Mouse (Mus musculus) neural tube, embryonic 14.5 days (tissue): Measurements from ENCODE around the gene Jkamp. TPM values are rescaled to one million over a fixed set of nuclear protein-coding genes. Genes with fewer than 3 reads are reported as not detected.

Experiments
- ATAC-seq: fragments of 200-750 bp; cut with Nextera tagmentation; 2 replicates; pipeline ENCODE4 v1.8.0; 2017; ENCODE audit warnings: low read depth, mild to moderate bottlenecking, moderate TSS enrichment, moderate library complexity
- H3K27ac ChIP-seq: fragments of 300-500 bp; sonication (generic); 2 replicates; pipeline ENCODE4 v1.5.1; 2014; ENCODE audit warnings: low read depth, mild to moderate bottlenecking, control low read depth, low read length, moderate library complexity, mixed read lengths
- H3K27me3 ChIP-seq: fragments of 300-500 bp; sonication (generic); 2 replicates; pipeline ENCODE4 v1.6.1; 2014; ENCODE audit warnings: low read length; ENCODE audit not compliant: control insufficient read depth, insufficient read depth
- H3K36me3 ChIP-seq: fragments of 300-500 bp; sonication (generic); 2 replicates; pipeline ENCODE4 v1.6.1; 2014; ENCODE audit warnings: low read length, mixed read lengths; ENCODE audit not compliant: control insufficient read depth, insufficient read depth
- H3K4me1 ChIP-seq: fragments of 300-500 bp; sonication (generic); 2 replicates; pipeline ENCODE4 v1.6.1; 2014; ENCODE audit warnings: low read length; ENCODE audit not compliant: control insufficient read depth, insufficient read depth
- H3K4me2 ChIP-seq: fragments of 300-500 bp; sonication (generic); 2 replicates; pipeline ENCODE4 v1.6.1; 2014; ENCODE audit warnings: mild to moderate bottlenecking, low read depth, low read length, control low read depth
- H3K4me3 ChIP-seq: fragments of 300-500 bp; sonication (generic); 2 replicates; pipeline ENCODE4 v1.5.1; 2014; ENCODE audit warnings: low read depth, low read length, control low read depth, mixed read lengths
- H3K9ac ChIP-seq: fragments of 300-500 bp; sonication (generic); replicated peaks from 2 replicates; pipeline ENCODE4 v1.6.1; 2014; ENCODE audit warnings: low read depth, mild to moderate bottlenecking, control low read depth, low read length, mixed read lengths
- H3K9me3 ChIP-seq: fragments of 300-500 bp; sonication (generic); 2 replicates; pipeline ENCODE4 v1.6.1; 2016; ENCODE audit warnings: low read length; ENCODE audit not compliant: control insufficient read depth
- WGBS: fragments of 180-500 bp; shearing (Covaris S2); extraction: QIAGEN DNeasy Blood & Tissue Kit; methylation state at CpG from one replicate; pipeline ENCODE4 v1.1.7; 2014; 5-methylcytosine and 5-hydroxymethylcytosine counted together
- polyA plus RNA-seq: library from polyadenylated mRNA; unstranded; fragments of >200 nt; fragmentation: Nextera tagmentation; extraction: Ambion mirVana; gene quantifications from 2 replicates; pipeline ENCODE4 v1.2.1, GENCODE M21; 2014

Gene Jkamp
- polyA plus RNA-seq, 1 experiment from 2014 or later: 113 TPM

GRCm38 (mm10) chr12:72083265-72083664, 2.1 kb upstream of the Jkamp start:
- 82% methylated on average over 9 of the region's 9 CpGs for whole genome bisulfite sequencing
- no peak overlapping the region for H3K9ac ChIP-seq

DNA sequence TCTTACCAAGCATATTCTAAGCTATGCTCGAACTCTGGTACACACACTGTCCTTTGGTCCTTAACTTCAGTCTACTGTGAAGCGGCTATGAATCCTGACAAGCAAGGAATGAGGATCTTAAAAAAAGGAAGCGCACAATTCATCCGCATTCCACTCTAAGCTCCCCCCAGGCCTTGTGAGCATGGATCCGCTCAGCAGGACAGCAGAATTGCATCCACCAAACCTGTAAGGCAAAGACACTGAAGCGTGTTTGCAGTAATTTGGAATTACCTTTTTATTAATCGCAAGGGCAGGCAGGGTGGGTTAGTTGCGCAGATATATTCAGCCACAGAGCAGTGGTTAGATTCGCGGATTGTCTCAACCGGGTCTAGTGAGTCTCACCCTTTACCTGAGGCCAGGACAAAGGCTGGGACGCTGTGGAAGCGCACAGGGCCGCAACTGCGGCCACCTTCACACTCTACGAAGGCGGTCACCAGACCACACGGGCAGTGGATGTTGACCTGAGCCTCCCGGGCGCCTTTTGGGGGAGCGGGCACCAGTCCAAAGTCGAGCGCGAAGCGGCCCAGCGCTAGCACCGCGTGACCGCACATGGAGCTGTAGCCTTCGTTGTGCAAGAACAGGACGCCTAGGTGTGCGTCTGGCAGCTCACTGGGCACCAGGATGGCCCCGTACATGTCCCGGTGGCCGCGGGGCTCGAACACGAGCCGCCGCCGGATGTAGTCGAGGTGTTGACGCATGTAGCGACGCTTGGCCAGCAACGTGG, 947 bp upstream of the Jkamp start:
- Histone ChIP-seq H3K4me1 (peaks cover 21% of the 10 kb centered on the region), H3K9ac (peak overlapping the region; percentile 63), H3K27me3 (no peaks in the 10 kb centered on the region), H3K27ac (peak overlapping the region; percentile 82), H3K36me3 (no peaks in the 10 kb centered on the region), H3K4me2 (peak overlapping the region; percentile 85), H3K4me3 (peak overlapping the region; percentile 72), H3K9me3 (no peaks in the 10 kb centered on the region)
- peak; percentile 13; the same call in 1 of the 2 replicates for ATAC-seq
- 3% methylated on average over 46 of the region's 46 CpGs for WGBS

More at GRCm38 (mm10) chr12:72083265-72083664, 2.1 kb upstream of the Jkamp start:
- Histone ChIP-seq H3K4me1 (peaks cover 18% of the 10 kb centered on the region), H3K27me3 (no peaks in the 10 kb centered on the region), H3K27ac (no peak overlapping the region), H3K4me2 (no peak overlapping the region), H3K36me3 (no peaks in the 10 kb centered on the region), H3K9me3 (no peaks in the 10 kb centered on the region), H3K4me3 (no peak overlapping the region)
- ATAC-seq: no peak

DNA sequence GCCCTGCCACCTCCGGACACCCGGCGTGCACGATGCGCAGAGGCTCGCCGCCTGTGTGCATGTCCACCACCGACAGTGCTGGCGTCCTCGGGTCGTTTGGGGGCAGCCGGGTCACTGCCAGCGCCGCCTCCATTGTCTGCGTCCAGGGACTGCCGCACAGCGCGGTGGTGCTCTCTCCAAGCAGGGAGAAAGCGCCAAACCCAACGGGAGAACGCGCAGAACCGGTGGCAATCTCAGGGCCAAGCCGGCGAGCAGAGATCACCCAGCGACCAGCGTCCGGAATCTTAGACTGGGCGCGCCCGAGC, 413 bp upstream of the Jkamp start:
- H3K27ac ChIP-seq: peak overlapping the region; percentile 82
- H3K9ac ChIP-seq: peak overlapping the region; percentile 63
- H3K4me1 ChIP-seq: peaks cover 21% of the 10 kb centered on the region
- H3K27me3 ChIP-seq: no peaks in the 10 kb centered on the region
- WGBS: under 1% methylated on average over 31 of the region's 31 CpGs
- H3K4me3 ChIP-seq: peak overlapping the region; percentile 72
- no peak for ATAC-seq
- no peaks in the 10 kb centered on the region for H3K9me3 ChIP-seq
- H3K4me2 ChIP-seq: peak overlapping the region; percentile 85
- H3K36me3 ChIP-seq: no peaks in the 10 kb centered on the region

GRCm38 (mm10) chr12:72086166-72086825, 907 bp downstream of the Jkamp start:
- H3K4me2 ChIP-seq: peak overlapping the region; percentile 78
- under 1% methylated on average over 18 of the region's 18 CpGs for WGBS
- peaks cover 21% of the 10 kb centered on the region for H3K4me1 ChIP-seq

GRCm38 (mm10) chr12:72089802-72090201, 4.4 kb downstream of the Jkamp start:
- H3K4me3 ChIP-seq: no peak overlapping the region
- H3K4me1 ChIP-seq: peaks cover 17% of the 10 kb centered on the region
- peaks cover 28% of the 10 kb centered on the region for H3K36me3 ChIP-seq
- no peak for ATAC-seq
- no peak overlapping the region for H3K9ac ChIP-seq
- no peak overlapping the region for H3K27ac ChIP-seq
- H3K4me2 ChIP-seq: no peak overlapping the region
- 74% methylated on average over 4 of the region's 4 CpGs for WGBS
- H3K27me3 ChIP-seq: no peaks in the 10 kb centered on the region
- no peaks in the 10 kb centered on the region for H3K9me3 ChIP-seq

More at GRCm38 (mm10) chr12:72086166-72086825, 907 bp downstream of the Jkamp start:
- H3K27me3 ChIP-seq: no peaks in the 10 kb centered on the region
- H3K9me3 ChIP-seq: no peaks in the 10 kb centered on the region
- H3K9ac ChIP-seq: peak overlapping the region; percentile 88
- peak overlapping the region; percentile 72 for H3K4me3 ChIP-seq
- ATAC-seq: no peak
- no peaks in the 10 kb centered on the region for H3K36me3 ChIP-seq
- peak overlapping the region; percentile 97 for H3K27ac ChIP-seq

DNA sequence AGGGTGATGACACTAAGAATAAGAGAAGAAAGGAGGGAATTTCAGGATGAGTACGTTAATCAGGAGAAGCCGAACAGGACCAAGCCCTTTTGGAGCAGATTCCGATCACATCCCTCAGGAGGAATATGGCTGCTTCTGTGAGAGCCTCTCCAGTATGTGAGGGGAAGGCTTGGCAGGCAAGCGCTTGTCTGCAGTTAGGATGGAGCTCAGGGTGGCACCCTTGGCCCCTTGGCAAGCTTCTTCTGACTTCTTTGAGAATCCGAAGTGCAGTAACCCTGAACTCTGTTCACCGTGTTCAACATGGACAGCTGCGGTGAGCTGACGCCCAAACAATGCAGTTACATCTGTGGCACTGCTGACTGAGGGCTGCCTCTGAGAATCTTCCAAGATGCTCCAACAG, 11.6 kb downstream of the Jkamp start:
- Histone ChIP-seq H3K9me3 (no peaks in the 10 kb centered on the region), H3K4me1 (no peaks in the 10 kb centered on the region), H3K9ac (no peak overlapping the region), H3K36me3 (peaks cover 67% of the 10 kb centered on the region), H3K27me3 (no peaks in the 10 kb centered on the region), H3K4me3 (no peak overlapping the region), H3K27ac (no peak overlapping the region), H3K4me2 (no peak overlapping the region)
- ATAC-seq: no peak
- WGBS: 97% methylated on average over 8 of the region's 8 CpGs

DNA sequence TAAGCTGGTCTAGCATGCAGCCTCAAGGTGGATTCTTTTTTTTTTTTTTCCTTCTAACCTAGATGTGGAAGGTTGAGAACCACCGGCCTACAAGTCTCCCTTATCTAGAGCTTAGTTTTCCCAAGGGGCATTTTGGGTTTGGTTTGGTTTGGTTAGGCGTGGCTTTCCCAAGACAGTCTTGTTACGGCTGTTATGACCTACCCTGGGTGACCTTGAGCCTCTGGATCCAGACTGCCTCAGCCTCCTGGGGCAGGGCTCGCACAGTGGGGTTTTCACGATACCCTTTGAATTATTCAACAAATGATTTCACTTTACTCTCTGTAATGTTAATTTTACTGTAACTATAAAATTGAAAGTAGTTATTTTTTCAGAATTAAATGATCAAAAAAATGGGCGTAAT, 17.4 kb downstream of the Jkamp start:
- Histone ChIP-seq H3K9me3 (no peaks in the 10 kb centered on the region), H3K27me3 (no peaks in the 10 kb centered on the region), H3K4me2 (no peak overlapping the region), H3K27ac (no peak overlapping the region), H3K4me1 (no peaks in the 10 kb centered on the region), H3K36me3 (peaks cover 19% of the 10 kb centered on the region), H3K4me3 (no peak overlapping the region), H3K9ac (no peak overlapping the region)
- ATAC-seq: no peak
- WGBS: 80% methylated on average over 6 of the region's 6 CpGs

GRCm38 (mm10) chr12:72104027-72104426, 18.6 kb downstream of the Jkamp start:
- H3K4me2 ChIP-seq: no peak overlapping the region
- H3K36me3 ChIP-seq: peaks cover 13% of the 10 kb centered on the region
- H3K9me3 ChIP-seq: no peaks in the 10 kb centered on the region
- peak; percentile 34; the same call in 1 of the 2 replicates for ATAC-seq
- H3K4me1 ChIP-seq: no peaks in the 10 kb centered on the region
- no peak overlapping the region for H3K27ac ChIP-seq
- no peak overlapping the region for H3K4me3 ChIP-seq
- no peak overlapping the region for H3K9ac ChIP-seq
- H3K27me3 ChIP-seq: no peaks in the 10 kb centered on the region
- WGBS: 92% methylated on average over 5 of the region's 5 CpGs

- WGBS: 29% methylated on average over 14 of the region's 14 CpGs
- peak; percentile 65 for ATAC-seq
- H3K36me3 ChIP-seq: peaks cover 13% of the 10 kb centered on the region
- no peak overlapping the region for H3K4me2 ChIP-seq
- H3K4me1 ChIP-seq: no peaks in the 10 kb centered on the region
- H3K27me3 ChIP-seq: no peaks in the 10 kb centered on the region
- H3K4me3 ChIP-seq: no peak overlapping the region
- H3K9ac ChIP-seq: no peak overlapping the region
- H3K9me3 ChIP-seq: no peaks in the 10 kb centered on the region
- H3K27ac ChIP-seq: no peak overlapping the region
Measured at GRCm38 (mm10) chr12:72104525-72105281, 19.3 kb downstream of the Jkamp start.
